Mouse (Mus musculus) cerebellum, adult 9-10 months (tissue): ENCODE data around the gene Txndc2.

Experiments
- DNase-seq: peaks from one replicate; pipeline ENCODE4 v3.0.0; 2022

Txndc2 gene

GRCm38 (mm10) chr17:65611721-65612120, 30.2 kb downstream of the Txndc2 start:
- no peak for DNase-seq

GRCm38 (mm10) chr17:65608743-65609142, 33.2 kb downstream of the Txndc2 start:
- no peak for DNase-seq

GRCm38 (mm10) chr17:65608312-65608687, 33.7 kb downstream of the Txndc2 start:
- no peak for DNase-seq

- no peak for DNase-seq
Observed at GRCm38 (mm10) chr17:65607574-65608311, 34.2 kb downstream of the Txndc2 start.

GRCm38 (mm10) chr17:65606014-65606413, 36.0 kb downstream of the Txndc2 start:
- no peak for DNase-seq

- no peak for DNase-seq
Observed at GRCm38 (mm10) chr17:65604892-65605291, 37.1 kb downstream of the Txndc2 start.

GRCm38 (mm10) chr17:65604315-65604714, 37.7 kb downstream of the Txndc2 start:
- DNase-seq = no peak

GRCm38 (mm10) chr17:65597857-65598486, 44.0 kb downstream of the Txndc2 start:
- DNase-seq = no peak

- DNase-seq = no peak
Observed at GRCm38 (mm10) chr17:65594687-65595086, 47.3 kb downstream of the Txndc2 start.
